8 mouse cellular contexts compared by ENCODE assay signal in genomic region chr10:127380767-127381742, GRCm38 (mm10). TPM values are rescaled to one million over a fixed set of nuclear protein-coding genes. Genes with fewer than 3 reads are reported as not detected.
DNase-seq lines count a peak whose midpoint lies in the region; ATAC-seq and TF ChIP-seq lines count a peak whose summit lies in the region.

No protein-coding gene starts in this region.

- peak overlapping the region; percentile 76 for H3K4me3 ChIP-seq in embryonic facial prominence, embryonic 10.5 days
- peak overlapping the region; percentile 70 for H3K4me3 ChIP-seq in kidney, embryonic 14.5 days (ENCODE audit: low read length)
- H3K4me3 ChIP-seq in liver, embryonic 11.5 days (ENCODE audit: low read depth, low read length), result peak overlapping the region; percentile 66
- peak overlapping the region; percentile 58 for H3K4me3 ChIP-seq in myocyte

- WGBS in embryonic facial prominence, embryonic 10.5 days, result 6% methylated on average over 78 of the region's 79 CpGs
- WGBS in kidney, embryonic 14.5 days, result 2% methylated on average over 44 of the region's 79 CpGs
- 3% methylated on average over 50 of the region's 79 CpGs for WGBS in liver, embryonic 11.5 days

- H3K79me2 ChIP-seq in myocyte (ENCODE audit: control insufficient read depth, insufficient read depth), result peaks cover 50% of the 10 kb centered on the region

- H3K9me3 ChIP-seq in embryonic facial prominence, embryonic 10.5 days, result no peaks in the 10 kb centered on the region
- H3K9me3 ChIP-seq in kidney, embryonic 14.5 days (ENCODE audit: control insufficient read depth, low read length), result no peaks in the 10 kb centered on the region
- no peaks in the 10 kb centered on the region for H3K9me3 ChIP-seq in liver, embryonic 11.5 days (ENCODE audit: control insufficient read depth, low read length)

- H3K27ac ChIP-seq in embryonic facial prominence, embryonic 10.5 days (replicated peaks), result peak overlapping the region; percentile 95
- H3K27ac ChIP-seq in kidney, embryonic 14.5 days (ENCODE audit: low read depth, low read length), result peak overlapping the region; percentile 94
- peak overlapping the region; percentile 86 for H3K27ac ChIP-seq in liver, embryonic 11.5 days (ENCODE audit: low read depth, low read length)

- ATAC-seq in kidney, embryonic 14.5 days (ENCODE audit: low FRiP score, low TSS enrichment), result peak; percentile 93
- ATAC-seq in liver, embryonic 11.5 days (replicated peaks; ENCODE audit: low FRiP score), result peak; percentile 76

- peak overlapping the region; percentile 79 for H3K4me2 ChIP-seq in kidney, embryonic 14.5 days (replicated peaks; ENCODE audit: low read depth, low read length)
- peak overlapping the region; percentile 73 for H3K4me2 ChIP-seq in liver, embryonic 11.5 days
- H3K4me2 ChIP-seq in myocyte (ENCODE audit: low read depth), result peak overlapping the region; percentile 95

- peak overlapping the region; percentile 84 for H3K9ac ChIP-seq in kidney, embryonic 14.5 days (ENCODE audit: low read depth, low read length)
- H3K9ac ChIP-seq in liver, embryonic 11.5 days (ENCODE audit: low read depth, low read length), result peak overlapping the region; percentile 79

- H3K4me1 ChIP-seq in embryonic facial prominence, embryonic 10.5 days, result peaks cover 11% of the 10 kb centered on the region
- peaks cover 7% of the 10 kb centered on the region; the same call in 1 of the 2 replicates for H3K4me1 ChIP-seq in kidney, embryonic 14.5 days (ENCODE audit: control insufficient read depth, insufficient read depth, low read length)
- H3K4me1 ChIP-seq in liver, embryonic 11.5 days (replicated peaks; ENCODE audit: control insufficient read depth, insufficient read depth, low read length), result no peaks in the 10 kb centered on the region; the same call in 1 of the 2 replicates

- peak; percentile 66 for TF ChIP-seq POLR2A in myocyte (IDR thresholded peaks at IDR 0.05; ENCODE audit: insufficient read length, low read depth)

- H3ac ChIP-seq in myocyte (ENCODE audit: control insufficient read depth, insufficient read length), result peak overlapping the region; percentile 82

- H3K27me3 ChIP-seq in embryonic facial prominence, embryonic 10.5 days (replicated peaks; ENCODE audit: low read depth, poor library complexity, severe bottlenecking), result no peaks in the 10 kb centered on the region
- H3K27me3 ChIP-seq in kidney, embryonic 14.5 days (ENCODE audit: control insufficient read depth, insufficient read depth, low read length), result no peaks in the 10 kb centered on the region
- H3K27me3 ChIP-seq in liver, embryonic 11.5 days (replicated peaks; ENCODE audit: control insufficient read depth, insufficient read depth, low read length), result no peaks in the 10 kb centered on the region
- H3K27me3 ChIP-seq in myocyte (ENCODE audit: control insufficient read depth, insufficient read depth, insufficient read length), result no peaks in the 10 kb centered on the region
- no peaks in the 10 kb centered on the region for H3K27me3 ChIP-seq in splenic B cell, adult 2 months (ENCODE audit: control insufficient read depth, insufficient read depth, low read length, poor library complexity, severe bottlenecking)

- 0 out of 2 replicates have a peak, but pooled peaks cover 3% of the 10 kb centered on the region for H3K36me3 ChIP-seq in embryonic facial prominence, embryonic 10.5 days (replicated peaks)
- H3K36me3 ChIP-seq in kidney, embryonic 14.5 days (ENCODE audit: control insufficient read depth, insufficient read depth, low read length), result no peaks in the 10 kb centered on the region
- H3K36me3 ChIP-seq in liver, embryonic 11.5 days (ENCODE audit: control insufficient read depth, insufficient read depth, low read length), result no peaks in the 10 kb centered on the region
- no peaks in the 10 kb centered on the region for H3K36me3 ChIP-seq in myocyte (ENCODE audit: control insufficient read depth, insufficient read depth)
- no peaks in the 10 kb centered on the region for H3K36me3 ChIP-seq in splenic B cell, adult 2 months (ENCODE audit: control insufficient read depth, insufficient read depth, low read length, poor library complexity, severe bottlenecking)

- DNase-seq in left cerebral cortex, adult 18-20 months (ENCODE audit: low spot score in 2 of 2), result peak; percentile 30 to 42
- DNase-seq in left cerebral cortex, adult 11 months (ENCODE audit: low spot score), result no peak
- DNase-seq in embryonic facial prominence, embryonic 10.5 days (ENCODE audit: low spot score), result peak; percentile 85
- peak; percentile 51 to 67 for DNase-seq in heart, adult 9 months (ENCODE audit: low spot score in 2 of 2)
- DNase-seq in liver, embryonic 11.5 days (ENCODE audit: low spot score), result peak; percentile 73
- DNase-seq in splenic B cell, adult 2 months (ENCODE audit: low read depth, low spot score), result peak; percentile 58

TF ChIP-seq in myocyte, 11 proteins besides CTCF, POLR2A, EP300 and RAD21:
- TF ChIP-seq MYOD1 (IDR thresholded peaks at IDR 0.05; ENCODE audit: control insufficient read depth in 1 of 3, insufficient read length in 2 of 3, low read depth in 2 of 3) (peak in 1 of 3 experiments; percentile 60), MYOG (IDR thresholded peaks at IDR 0.05; ENCODE audit: control insufficient read depth in 1 of 3, insufficient read depth in 1 of 3, insufficient read length in 2 of 3, low read depth in 2 of 3) (peak in 1 of 3 experiments; percentile 45), POLR2AphosphoS2 (IDR thresholded peaks at IDR 0.05; ENCODE audit: insufficient read length, low read depth) (no peak)
TF ChIP-seq in myocyte: peak in this region for 2.

RNA-seq across cellular contexts. Expression of gene R3hdm2, which starts 0.9 kb away (rescaled TPM):
- total RNA-seq in left cerebral cortex, adult 18-20 months (2021), result 100 to 1,000 TPM; 317 to 326 TPM
- polyA plus RNA-seq in embryonic facial prominence, embryonic 10.5 days (2016; fragmentation: Nextera tagmentation; extraction: Ambion mirVana), result 33.9 and 41.9 TPM in 2 replicates
- 36.6 and 37.9 TPM in 2 replicates for polyA plus RNA-seq in kidney, embryonic 14.5 days (2014; fragmentation: Nextera tagmentation; extraction: Ambion mirVana)
- 25.4 and 33.8 TPM in 2 replicates for polyA plus RNA-seq in liver, embryonic 11.5 days (2014; fragmentation: Nextera tagmentation; extraction: Ambion mirVana)
- 63.4 TPM for polyA plus RNA-seq in myocyte (2012; fragmentation: generic; extraction: Trizol)

RNA-seq across cellular contexts. Expression of gene Inhbc, which starts 10.8 kb away (rescaled TPM):
- total RNA-seq in left cerebral cortex, adult 18-20 months (2021), result not detected
- 0.09 and 0.10 TPM in 2 replicates for polyA plus RNA-seq in embryonic facial prominence, embryonic 10.5 days (2016; fragmentation: Nextera tagmentation; extraction: Ambion mirVana)
- polyA plus RNA-seq in kidney, embryonic 14.5 days (2014; fragmentation: Nextera tagmentation; extraction: Ambion mirVana), result 0.10 and 0.22 TPM in 2 replicates
- 1.1 and 1.4 TPM in 2 replicates for polyA plus RNA-seq in liver, embryonic 11.5 days (2014; fragmentation: Nextera tagmentation; extraction: Ambion mirVana)
- polyA plus RNA-seq in myocyte (2012; fragmentation: generic; extraction: Trizol), result not detected

RNA-seq across cellular contexts. Expression of gene Inhbe, which starts 26.8 kb away (rescaled TPM):
- total RNA-seq in left cerebral cortex, adult 18-20 months (2021), result under 1 TPM; 0.07 to 0.14 TPM
- polyA plus RNA-seq in embryonic facial prominence, embryonic 10.5 days (2016; fragmentation: Nextera tagmentation; extraction: Ambion mirVana), result 0.04 TPM in 1 of 2 replicates, not detected in the other
- polyA plus RNA-seq in kidney, embryonic 14.5 days (2014; fragmentation: Nextera tagmentation; extraction: Ambion mirVana), result 0.07 and 0.08 TPM in 2 replicates
- 0.04 and 0.09 TPM in 2 replicates for polyA plus RNA-seq in liver, embryonic 11.5 days (2014; fragmentation: Nextera tagmentation; extraction: Ambion mirVana)
- polyA plus RNA-seq in myocyte (2012; fragmentation: generic; extraction: Trizol), result 0.10 TPM

RNA-seq across cellular contexts. Expression of gene Gli1, which starts 39.3 kb away (rescaled TPM):
- total RNA-seq in left cerebral cortex, adult 18-20 months (2021), result 1 to 10 TPM; 3.0 to 4.4 TPM
- 11.4 and 13.0 TPM in 2 replicates for polyA plus RNA-seq in embryonic facial prominence, embryonic 10.5 days (2016; fragmentation: Nextera tagmentation; extraction: Ambion mirVana)
- 8.2 and 9.2 TPM in 2 replicates for polyA plus RNA-seq in kidney, embryonic 14.5 days (2014; fragmentation: Nextera tagmentation; extraction: Ambion mirVana)
- 2.1 and 2.2 TPM in 2 replicates for polyA plus RNA-seq in liver, embryonic 11.5 days (2014; fragmentation: Nextera tagmentation; extraction: Ambion mirVana)
- 1.00 TPM for polyA plus RNA-seq in myocyte (2012; fragmentation: generic; extraction: Trizol)

RNA-seq across cellular contexts. Expression of gene Arhgap9, which starts 59.3 kb away (rescaled TPM):
- 1 to 10 TPM; 1.1 TPM for total RNA-seq in left cerebral cortex, adult 18-20 months (2021)
- 2.0 and 2.1 TPM in 2 replicates for polyA plus RNA-seq in embryonic facial prominence, embryonic 10.5 days (2016; fragmentation: Nextera tagmentation; extraction: Ambion mirVana)
- polyA plus RNA-seq in kidney, embryonic 14.5 days (2014; fragmentation: Nextera tagmentation; extraction: Ambion mirVana), result 3.0 and 3.1 TPM in 2 replicates
- 22.0 and 24.4 TPM in 2 replicates for polyA plus RNA-seq in liver, embryonic 11.5 days (2014; fragmentation: Nextera tagmentation; extraction: Ambion mirVana)
- polyA plus RNA-seq in myocyte (2012; fragmentation: generic; extraction: Trizol), result 0.77 TPM
